Mouse (Mus musculus): ENCODE measurements around the gene Cyp2d10.
"Not testable (repeated sequence)": the region's sequence is repeated elsewhere in the genome, so short reads cannot be mapped to it uniquely, and the experiment has no call there.

- not testable (repeated sequence) for TF ChIP-seq TAL1, GATA1 (IDR thresholded peaks at IDR 0.05; ENCODE audit: low read length)
These were observed 46.5 kb upstream of the Cyp2d10 start for GRCm38 (mm10) chr15:82453501-82453900.

Data from erythroblast, embryonic 14.5 days (primary cell).